Mouse (Mus musculus): ENCODE measurements at regions not wholly inside any gene's neighbourhood (a gene's known extent, or its start where the extent isn't known, plus 50 kb on each side); places are given as distances from the start of the nearest gene placed in this dataset.

DNA sequence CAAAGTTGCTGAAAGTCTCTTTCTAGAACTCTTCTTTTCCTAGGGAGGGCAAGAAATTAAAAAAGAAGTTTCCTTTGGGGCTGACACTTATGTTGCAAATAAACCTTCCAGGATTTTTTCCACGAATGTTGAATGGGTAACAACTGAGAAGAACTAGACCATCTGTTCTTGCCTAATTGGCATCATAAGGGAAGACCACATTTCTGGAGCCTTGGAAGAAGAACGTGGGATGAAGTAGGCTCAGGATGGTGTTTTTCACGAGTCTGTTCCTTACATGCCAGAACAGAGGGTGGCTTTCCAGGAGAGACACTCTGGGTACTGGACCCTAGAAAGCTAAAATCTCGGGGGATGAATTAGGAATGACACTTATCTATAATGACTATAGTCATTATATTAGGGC lies 314.1 kb downstream of the Cog6 start:
- no peak for DNase-seq (ENCODE audit: low read depth)

DNA sequence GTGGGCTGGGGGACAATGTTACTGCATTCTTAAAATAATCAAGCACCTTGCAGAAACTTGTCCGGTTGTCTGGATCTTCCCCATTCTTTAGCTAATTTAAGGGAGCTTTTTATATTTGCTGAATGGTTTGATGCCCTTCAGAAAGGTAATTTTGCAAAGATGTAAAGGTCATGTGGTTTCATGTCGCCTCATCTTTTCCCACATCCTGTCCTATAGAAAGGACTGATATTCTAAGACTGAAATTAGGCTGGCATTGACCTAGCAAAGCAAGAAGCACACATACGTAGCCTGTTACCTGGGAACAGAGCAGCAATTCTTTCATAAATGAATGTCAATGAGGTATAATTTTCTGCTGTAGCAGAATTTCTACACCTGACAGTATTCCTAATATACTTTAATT lies 315.4 kb downstream of the Cog6 start:
- DNase-seq (ENCODE audit: low read depth), result no peak

DNA sequence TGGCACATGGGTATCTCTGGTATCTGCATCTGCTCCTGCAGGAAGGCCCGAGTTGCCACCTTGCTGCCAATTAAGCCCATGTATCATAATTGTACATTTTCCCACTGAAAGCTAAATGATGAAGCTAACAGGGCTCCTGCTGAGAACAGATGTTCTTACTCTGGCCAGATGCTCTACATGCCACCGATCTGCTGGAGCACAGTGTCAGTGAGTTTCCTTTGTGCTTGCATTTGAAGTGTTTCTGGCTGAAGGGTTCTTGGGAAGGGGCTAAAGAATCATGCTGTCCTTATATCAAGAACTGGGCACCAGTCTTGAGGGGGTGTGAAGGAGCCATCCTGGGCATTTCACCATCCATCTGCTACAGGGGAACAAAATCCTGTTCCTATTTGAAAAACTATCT lies 323.2 kb downstream of the Cog6 start:
- no peak for DNase-seq (ENCODE audit: low read depth)

DNA sequence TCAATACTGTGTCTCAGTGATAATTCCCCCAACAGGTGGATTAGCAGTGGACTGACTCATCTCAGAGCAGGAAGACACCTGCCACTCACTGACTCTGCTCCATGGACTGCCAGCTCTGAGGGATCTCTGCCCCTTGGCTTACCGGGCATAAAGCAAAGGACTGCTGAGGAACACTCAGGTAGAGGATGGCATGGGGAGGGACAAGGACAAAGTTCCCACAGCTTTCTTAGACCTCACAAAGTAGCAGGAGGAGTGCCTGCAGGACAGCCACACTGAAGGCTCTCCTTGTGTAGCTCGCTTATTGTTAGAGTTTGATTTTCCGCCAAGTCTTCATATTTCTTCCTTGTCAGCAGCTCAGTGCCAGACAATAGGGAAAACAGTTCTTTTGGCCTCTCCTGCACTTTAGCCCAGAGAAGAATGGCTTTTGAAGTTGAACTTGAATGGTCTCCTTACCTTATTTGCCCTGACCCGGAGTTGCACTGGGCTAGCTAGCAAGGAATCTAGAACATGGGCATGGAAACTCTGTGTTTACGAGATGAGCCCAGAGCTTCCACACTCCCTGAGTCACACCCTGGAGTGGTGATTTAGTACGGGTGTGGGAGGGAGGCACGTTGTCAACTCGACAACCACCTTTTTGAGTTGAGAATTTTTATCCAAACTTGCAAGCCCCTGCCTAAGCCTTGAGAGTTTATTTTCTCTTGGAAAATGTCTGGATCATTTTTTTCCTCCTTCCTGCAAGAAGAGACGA lies 331.4 kb downstream of the Cog6 start:
- peak; percentile 74 for DNase-seq (ENCODE audit: low read depth)

DNA sequence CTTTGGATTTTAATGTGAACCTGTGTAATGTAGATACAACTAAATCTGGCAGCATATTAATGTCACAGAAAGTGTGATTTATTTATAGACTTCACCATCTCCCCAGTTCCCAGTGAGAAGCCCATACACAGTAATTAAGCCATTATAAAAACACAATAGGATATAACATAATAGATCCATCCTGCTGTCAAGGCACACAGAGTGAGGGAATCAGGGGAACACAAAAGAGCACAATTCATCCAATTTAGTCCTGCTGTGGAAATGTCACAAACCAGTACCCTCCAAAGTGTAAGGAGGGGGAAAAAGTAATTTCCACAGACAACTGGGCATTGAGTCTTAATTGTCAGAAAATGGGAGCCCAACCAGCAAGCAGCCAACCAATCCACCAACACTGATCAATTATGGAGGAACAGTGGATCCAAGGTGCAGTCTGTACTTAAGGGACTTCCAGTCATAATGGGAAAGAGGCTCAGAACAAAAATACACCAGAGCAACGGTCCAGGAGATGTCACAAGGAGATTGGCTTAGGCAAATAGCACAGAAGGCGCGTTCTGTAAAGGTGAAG lies 336.1 kb downstream of the Cog6 start:
- no peak for DNase-seq (ENCODE audit: low read depth)

DNA sequence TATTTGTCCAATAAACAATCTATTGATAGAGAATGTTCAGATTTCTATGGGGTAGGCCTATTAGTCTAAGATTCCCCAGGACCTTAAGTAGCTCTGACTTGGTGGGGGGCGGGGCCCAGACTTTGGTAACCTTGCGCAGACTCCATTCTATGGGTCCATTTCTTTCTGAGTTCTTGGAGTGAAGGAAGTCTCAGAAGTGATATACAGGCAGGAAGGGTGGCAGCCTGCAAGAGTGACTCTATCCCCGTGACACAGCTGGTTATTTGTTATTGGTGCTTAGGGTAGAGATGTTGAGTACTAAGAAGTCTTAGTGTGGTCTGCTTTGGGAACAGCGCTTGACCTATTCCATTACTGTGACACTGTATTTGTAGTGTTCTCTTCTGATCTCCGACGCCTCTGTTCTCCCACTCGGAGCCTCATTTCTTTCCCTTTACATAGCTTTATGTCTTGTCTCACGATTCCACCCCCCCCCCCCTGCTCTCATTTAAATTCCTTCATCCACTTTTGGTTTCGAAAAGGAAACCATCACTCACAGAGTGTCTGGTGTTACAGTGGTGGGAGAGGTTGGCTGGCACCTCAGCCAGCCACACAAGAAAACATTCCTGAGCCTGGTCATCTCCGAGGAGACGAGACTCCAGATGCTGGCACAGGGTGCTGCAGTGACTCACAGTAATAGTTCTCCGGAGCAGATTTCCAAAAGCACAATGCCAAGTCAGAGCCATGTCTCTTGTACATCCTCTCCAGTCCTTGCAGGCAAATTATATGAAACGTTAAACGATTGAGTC lies 340.0 kb downstream of the Cog6 start:
- peak; percentile 78 for DNase-seq (ENCODE audit: low read depth)

DNA sequence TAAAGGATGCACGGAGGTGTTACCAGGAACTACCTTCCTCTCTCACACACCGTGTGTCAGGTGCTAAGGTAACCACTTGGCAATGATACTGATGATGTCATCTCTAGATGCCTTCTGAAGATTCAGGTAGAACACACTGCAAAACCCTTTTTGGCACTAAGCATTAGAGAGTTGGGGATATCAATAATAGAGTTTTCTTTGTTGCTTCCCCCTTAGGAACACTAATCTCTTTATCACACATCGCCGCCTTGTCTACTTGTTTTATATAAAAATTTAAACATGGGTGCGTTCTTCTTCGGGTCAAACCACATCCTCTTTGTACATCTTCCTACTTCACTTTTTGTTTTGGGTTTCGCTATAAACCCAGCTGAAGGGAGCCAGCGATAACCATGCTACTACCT lies 346.4 kb downstream of the Cog6 start:
- DNase-seq (ENCODE audit: low read depth), result no peak

DNA sequence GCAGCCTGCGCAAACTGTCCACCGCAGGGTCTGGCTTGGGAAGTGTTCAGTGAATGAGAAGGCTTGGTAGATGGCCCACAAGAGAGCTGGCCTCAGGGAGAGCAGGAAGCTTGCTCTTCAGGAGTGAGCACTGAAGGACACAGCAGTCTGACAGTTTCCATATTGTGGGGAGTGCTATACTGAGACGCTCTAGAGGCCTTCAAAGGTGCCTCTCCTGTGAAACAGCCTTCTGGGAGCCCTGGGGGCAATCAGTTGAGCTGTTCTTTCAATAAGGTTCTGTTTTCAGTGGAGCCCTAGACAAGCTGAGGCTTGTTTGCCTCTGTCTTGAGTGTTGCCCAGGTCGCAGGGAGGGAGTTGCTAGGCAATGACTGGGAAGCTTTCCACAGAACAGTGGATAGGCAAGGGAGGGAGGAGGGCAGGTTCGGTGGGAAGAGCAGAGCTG lies 353.9 kb downstream of the Cog6 start:
- DNase-seq (ENCODE audit: low read depth), result peak; percentile 43

DNA sequence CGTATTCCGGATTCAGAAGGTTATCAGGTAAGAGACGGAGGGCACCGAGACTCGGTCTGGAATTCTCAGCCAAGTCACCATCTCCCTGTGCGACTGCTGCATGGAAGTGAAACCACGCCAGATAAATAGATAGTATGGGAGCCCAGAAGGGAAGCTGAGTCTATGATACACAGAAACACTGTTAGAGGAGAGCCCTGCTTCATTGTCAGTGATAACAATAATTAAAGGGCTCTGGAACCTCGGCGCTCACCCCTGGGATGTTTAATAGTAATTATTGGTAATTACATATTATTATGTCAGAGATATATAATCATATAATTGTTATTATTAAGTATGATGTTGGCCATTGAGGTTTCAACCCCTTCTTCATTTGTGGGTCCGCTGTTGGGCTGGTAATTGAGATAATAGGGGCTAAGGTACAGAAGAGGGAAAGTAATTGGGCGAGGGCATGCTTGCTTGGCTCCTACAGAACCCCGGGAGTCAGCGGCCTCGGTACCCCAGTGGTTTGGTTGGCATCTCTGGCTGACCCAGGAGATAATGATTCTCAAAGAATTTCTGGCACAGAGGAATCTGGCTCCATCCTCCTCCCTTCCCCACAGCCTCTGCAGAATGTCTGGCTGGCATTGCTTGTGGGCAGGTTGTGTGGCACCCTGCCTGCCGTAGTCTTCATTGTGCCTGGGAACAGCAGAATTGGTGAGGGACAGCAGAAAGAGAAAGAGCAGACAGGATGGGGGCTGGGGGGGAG lies 354.7 kb downstream of the Cog6 start:
- DNase-seq (ENCODE audit: low read depth), result no peak

DNA sequence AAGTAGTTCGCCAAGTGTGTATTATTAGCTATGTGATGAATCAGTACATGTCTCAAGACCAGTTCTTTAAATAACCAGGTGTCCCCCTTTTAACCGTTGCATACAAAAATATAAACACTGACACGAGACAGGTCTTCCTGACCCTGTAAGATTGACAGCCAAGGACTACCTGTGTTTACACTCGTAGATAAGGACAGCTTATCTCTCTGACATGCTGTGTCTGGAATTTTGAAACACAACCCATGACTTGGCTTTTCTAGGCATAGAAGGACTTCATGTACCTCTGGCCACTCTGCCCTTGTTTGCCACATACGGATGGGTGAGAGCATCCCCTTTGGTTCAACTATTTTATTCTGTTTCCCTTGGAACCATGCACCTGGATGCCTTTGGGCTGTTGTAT lies 364.0 kb downstream of the Cog6 start:
- DNase-seq (ENCODE audit: low read depth), result no peak

DNA sequence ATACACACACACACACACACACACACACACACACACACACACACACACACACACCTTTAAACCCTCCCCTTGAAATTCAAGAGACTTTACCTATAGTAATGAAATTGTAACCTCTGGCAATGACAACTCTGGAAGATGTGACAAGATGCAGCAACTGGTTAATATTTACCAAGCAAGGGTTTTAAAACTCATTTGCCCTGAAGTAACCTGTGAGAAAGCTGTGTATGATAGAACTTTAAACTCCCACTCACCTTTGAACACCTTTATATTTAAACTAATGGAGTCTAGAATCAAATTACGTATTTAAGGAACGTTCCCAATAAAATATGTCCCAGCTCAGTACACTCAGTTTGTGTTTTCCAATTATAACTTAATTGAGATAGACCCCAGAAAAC lies 364.6 kb downstream of the Cog6 start:
- DNase-seq (ENCODE audit: low read depth), result no peak

DNA sequence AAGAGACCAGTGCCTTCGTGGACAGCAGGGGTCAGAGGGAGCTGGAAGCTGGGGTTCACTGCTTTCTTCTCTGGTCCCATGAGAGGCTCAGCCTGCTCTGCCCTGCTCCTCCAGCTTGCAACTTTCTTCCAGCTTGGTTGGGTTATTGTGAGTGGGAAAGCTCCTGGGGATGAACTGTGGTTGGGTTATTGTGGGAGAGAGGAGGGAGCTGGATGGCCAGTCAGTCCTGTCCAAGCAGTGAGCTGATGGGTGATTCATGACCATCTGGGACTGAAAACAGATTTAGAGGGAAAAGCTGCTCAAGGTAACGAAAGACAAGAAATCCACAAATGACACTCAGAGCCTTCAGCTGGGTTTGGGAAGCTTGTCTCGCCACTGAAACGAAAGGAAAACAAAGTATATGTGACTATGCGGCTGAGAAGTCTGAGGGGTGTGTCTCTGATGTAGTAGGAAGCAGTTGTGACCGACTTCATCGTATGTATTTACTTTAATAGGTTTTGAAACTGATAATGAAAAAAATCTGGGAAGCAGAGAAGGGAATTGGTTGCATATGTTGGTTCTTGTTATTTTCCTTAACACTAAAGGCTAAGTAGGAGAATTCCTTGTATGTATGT lies 365.1 kb downstream of the Cog6 start:
- DNase-seq (ENCODE audit: low read depth), result peak; percentile 37

DNA sequence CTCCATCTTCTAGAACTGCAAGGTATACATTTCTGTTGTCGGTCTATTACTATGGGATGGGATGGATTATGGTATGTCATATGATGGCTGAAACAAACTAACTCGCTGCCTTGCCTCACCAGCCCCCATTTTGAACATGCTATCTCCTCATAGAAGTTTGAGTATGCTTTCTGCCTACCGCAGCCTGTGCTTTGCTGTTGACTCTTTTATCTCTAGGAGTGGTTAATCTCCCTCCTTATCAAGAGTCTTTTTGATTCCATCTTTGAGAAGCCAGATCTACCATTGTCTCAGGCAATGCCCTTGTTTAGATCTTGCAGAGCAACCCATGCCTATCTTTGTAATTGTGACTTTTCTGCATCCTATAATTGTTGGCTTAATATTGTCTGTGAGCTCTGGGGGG lies 367.0 kb downstream of the Cog6 start:
- no peak for DNase-seq (ENCODE audit: low read depth)

DNA sequence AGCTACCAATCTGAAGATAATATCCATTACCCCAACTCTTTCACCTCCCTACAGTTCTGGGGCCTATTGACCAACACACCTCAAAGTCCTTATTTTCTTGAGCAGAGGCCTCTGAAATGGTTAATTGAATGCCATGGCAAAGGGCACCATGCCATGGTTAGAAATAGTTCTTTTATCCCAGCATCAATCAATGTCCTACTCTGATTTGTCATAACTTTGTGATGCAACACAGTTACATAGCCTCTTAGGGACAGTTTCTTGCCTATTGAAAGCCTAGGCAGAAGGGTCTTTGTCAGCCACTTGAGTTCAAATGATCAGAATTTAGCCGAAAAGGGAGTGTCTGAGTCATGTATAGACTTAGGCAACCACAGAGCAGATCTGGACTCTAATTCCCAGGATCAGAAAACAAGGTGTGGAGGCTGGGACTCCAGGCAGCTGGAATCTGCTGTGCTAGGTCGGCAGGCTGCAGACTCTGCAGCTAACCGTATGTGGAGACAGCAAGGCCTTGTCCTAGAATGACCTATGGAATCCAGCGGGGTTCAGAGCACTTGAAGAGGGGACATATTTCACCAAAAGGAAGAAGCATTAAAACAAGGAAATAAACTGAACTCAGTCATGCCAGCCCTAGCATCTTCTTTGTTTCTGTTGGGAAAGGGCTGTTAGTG lies 368.1 kb downstream of the Cog6 start:
- DNase-seq (ENCODE audit: low read depth), result no peak

DNA sequence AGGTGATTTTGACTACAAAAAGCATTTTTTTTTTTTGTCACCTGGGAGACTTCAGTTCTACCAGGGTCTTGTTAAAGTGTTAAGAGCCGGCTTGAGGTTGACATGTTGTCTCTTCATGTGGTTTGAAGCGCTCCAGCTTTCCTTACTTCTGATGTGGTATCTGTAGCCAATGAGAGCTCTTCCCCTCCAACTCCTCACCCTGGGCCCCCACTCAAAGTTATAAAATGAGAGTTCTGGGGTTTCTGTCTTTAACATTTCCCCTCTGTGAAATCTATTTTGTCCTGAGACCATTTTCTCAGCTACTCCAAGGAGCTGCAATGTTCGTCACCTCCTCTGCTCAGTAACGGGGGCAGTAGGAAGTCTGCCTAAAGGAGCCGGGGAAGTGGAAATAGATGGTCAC lies 369.1 kb downstream of the Cog6 start:
- no peak for DNase-seq (ENCODE audit: low read depth)

DNA sequence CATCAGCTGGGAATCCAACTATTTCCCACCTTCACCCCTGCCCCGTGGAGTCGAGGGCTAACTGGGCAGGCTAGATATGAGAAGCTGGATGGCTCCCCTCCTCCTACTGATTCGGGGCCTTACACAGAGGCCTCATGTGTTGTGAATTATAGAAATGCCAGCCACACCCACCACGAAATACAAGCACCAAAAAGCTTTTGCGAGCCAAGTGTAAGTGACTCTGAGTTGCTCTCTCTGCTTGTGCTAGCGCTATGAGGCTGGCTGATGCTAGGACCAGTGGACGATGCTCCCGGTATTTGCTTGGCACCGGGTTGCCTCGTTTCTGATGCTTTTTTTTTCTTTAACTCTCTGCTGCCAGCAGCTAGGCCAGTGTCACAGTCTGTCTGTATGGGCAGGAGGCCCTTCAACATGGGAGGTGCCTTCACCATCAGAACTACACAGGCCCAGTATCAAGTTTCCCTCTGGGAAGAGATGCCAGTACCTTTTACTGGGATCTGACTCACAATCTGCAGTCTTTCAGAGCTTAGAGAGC lies 369.8 kb downstream of the Cog6 start:
- DNase-seq (ENCODE audit: low read depth), result peak; percentile 51

DNA sequence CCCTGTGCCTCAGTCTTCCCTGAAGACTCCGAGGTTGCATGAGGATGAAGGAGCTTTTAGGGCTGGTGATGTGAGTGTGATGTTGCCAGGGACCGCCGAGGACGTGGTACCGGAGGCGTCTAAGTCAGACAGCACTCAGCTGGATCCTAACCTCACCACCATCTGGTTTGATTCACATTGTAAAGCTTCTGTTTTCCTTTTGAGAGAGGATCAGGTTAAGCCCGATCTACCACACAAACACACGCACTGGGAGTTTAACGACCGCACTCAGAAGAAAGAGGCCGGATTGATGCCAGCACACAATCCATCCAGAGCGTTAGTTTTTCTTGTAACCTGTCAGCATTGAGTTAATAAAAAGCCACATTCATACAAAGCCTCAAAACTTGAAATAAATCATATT lies 371.9 kb downstream of the Cog6 start:
- no peak for DNase-seq (ENCODE audit: low read depth)

DNA sequence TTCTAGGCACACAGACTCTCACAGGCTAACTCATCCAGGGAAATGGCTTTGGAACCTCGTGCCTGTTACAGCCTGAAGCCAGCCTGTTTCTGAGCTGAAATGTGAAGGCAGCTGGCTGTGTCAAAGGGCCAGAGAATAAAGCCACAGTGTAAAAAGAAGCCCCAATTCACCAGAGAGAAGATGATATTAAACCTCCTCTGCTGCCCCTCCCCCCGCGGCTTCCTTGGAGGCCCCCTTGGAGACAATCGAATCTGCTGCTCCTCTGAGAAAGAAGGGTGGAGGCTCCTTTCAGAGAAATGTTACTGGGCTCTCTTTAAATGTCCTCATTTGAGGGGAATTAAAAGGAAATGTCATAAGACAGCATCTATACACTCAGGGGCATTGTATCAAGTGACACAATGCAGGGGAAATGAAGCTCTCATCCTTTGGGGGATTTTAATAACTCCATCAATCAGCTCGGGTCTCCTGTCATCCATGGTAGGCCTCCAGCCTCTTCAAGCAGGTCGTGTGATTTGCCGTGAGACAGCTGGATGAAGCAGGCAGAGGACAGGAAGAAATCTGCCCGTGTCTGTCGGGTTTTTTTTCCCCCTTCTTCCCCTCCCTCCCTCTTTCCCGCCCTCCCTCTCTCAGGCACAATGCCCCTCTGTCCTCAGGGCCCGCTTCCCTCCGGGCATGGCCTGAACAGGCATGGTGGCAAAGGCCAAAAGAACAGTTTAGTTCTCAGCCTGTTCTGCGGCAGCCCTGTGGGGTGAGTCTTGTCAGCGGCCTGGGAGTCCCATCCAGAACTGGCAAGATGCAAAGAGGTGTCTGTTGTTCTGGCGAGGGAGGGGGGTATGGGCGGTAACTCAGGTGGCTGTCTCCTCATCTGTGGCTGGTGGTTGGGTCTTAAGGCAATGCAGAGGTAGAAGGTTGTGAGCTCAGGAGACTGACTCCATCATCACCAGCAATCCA lies 372.6 kb downstream of the Cog6 start:
- DNase-seq (ENCODE audit: low read depth), result no peak

DNA sequence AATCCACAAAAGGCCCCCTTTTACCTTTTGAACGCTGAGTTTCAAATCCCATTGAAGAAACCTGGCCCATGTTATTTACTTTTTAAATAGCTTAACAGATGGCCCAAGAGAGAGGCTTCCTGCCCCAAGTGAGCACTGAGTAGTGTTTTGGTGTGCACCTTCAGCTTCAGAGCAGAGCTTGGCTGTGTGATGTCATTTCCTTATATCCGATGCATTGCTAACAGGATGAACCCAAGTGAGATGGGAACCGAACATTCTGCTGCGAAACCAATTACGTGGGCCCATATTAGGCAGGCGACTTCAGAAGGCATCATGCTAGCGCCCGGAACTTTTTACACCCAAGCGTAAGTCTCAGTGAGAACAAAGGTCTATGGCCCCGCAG lies 373.2 kb downstream of the Cog6 start:
- DNase-seq (ENCODE audit: low read depth), result no peak

DNA sequence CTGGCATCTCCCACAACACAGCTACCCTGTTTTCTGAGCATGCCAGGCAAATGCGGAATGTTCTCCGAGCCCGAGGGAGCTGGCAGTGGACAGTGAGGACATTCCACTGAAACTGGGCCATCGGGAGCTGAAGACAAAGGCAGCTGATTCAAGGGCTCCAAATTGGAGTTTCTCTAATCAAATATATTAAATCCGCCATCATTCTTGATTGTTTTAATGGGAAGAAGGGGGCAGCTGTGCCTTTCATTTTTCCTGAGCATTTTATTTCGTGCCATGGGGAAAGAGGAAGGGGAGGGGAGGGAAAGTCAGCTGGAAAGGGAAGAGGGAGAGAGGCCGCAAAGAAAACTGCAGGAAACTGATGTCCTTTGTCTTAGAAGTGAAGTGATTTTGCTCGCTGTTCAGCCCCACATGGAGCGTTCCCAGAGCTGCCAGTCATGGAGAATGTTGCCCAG lies 373.9 kb downstream of the Cog6 start:
- no peak for DNase-seq (ENCODE audit: low read depth)

Data from fibroblast of lung, adult 2 months (primary cell).